Mouse (Mus musculus): ENCODE data around the gene Gm2035. TPM values are rescaled to one million over a fixed set of nuclear protein-coding genes. Genes with fewer than 3 reads are reported as not detected.
"Not testable (repeated sequence)": the region's sequence is repeated elsewhere in the genome, so short reads cannot be mapped to it uniquely, and the experiment has no call there.

Gene Gm2035
- polyA plus RNA-seq (2016; fragmentation: Nextera tagmentation; extraction: Ambion mirVana), result not detected in 2 replicates

DNA sequence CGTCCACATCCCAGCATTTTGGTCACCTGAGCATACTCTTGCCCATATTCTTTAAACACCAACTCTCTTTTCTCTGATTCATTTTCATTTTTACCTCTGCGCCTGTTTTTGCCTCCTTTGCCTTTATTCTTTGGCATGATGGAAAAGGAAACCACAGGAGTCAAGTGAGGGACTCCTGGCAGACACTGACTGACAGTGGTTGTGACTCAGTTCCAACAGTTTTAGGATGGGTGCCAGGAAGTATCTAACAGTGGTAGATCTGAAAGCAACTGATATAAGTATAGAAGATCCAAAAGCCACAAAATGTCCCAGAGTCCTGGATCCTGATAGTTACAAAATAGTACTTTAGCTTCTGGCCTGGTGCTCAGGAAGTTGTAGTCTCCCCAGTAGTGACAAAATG lies at the start of gene Gm2035:
Gm2035 (minus strand) TSS at position 137 of the 400 bp plus-strand sequence.
- not testable (repeated sequence) for ATAC-seq (ENCODE audit: insufficient number of reproducible peaks, insufficient read depth, low FRiP score, low TSS enrichment, low read depth); H3K36me3 ChIP-seq; H3K4me2 ChIP-seq; H3K4me1 ChIP-seq (replicated peaks); H3K27ac ChIP-seq; H3K9ac ChIP-seq (replicated peaks); H3K9me3 ChIP-seq; H3K27me3 ChIP-seq; H3K4me3 ChIP-seq (replicated peaks)
- 83% methylated on average over 2 of the region's 2 CpGs for WGBS

DNA sequence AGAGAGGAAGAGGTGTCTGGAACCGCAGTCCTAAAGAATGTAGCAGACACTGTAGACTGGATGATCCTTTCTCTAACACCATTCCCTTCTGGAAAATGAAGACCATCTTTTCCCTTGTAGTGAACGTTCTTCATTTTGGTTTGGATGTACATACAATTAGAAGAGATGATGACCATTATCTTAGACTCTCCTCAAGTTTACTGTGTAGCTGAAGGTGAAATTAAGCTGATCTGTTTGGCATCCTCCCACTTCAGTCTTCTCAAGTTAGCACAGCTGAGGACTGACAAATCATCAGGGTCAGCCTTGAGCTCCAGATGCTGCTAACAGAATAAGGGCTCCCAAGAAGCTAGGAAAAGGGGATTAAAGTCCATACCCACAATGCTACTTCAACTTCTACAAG lies 34.1 kb upstream of the Gm2035 start, which contains the start of gene Gm2042:
Gm2042 (plus strand) TSS at position 301 of the 400 bp plus-strand sequence.
- H3K9me3 ChIP-seq, H3K27me3 ChIP-seq: not testable (repeated sequence)
- 86% methylated on average over 2 of the region's 2 CpGs for WGBS

DNA sequence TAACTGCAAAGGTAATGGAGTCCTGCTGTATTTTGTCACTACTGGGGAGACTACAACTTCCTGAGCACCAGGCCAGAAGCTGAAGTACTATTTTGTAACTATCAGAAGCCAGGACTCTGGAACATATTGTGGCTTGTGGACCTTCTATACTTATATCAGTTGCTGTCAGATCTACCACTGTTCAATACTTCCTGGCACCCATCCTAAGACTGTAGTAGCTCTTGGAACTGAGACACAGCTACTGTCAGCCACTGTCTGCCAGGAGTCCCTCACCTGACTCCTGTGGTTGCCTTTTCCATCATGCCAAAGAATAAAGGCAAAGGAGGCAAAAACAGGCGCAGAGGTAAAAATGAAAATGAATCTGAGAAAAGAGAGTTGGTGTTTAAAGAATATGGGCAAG lies 24.6 kb downstream of the Gm2035 start, which contains the start of gene Gm2022:
Gm2022 (plus strand) TSS at position 301 of the 400 bp plus-strand sequence.
- H3K27ac ChIP-seq; H3K9ac ChIP-seq (replicated peaks); ATAC-seq (ENCODE audit: insufficient number of reproducible peaks, insufficient read depth, low FRiP score, low TSS enrichment, low read depth); H3K4me3 ChIP-seq (replicated peaks); H3K4me2 ChIP-seq; H3K27me3 ChIP-seq; H3K36me3 ChIP-seq; H3K4me1 ChIP-seq (replicated peaks); H3K9me3 ChIP-seq: not testable (repeated sequence)
- WGBS, result 79% methylated on average over 1 of the region's 1 CpGs

More for the DNA sequence above, 34.1 kb upstream of the Gm2035 start, which contains the start of gene Gm2042:
- H3K4me1 ChIP-seq (replicated peaks); H3K4me3 ChIP-seq (replicated peaks); H3K9ac ChIP-seq (replicated peaks); H3K36me3 ChIP-seq; H3K27ac ChIP-seq; H3K4me2 ChIP-seq; ATAC-seq (ENCODE audit: insufficient number of reproducible peaks, insufficient read depth, low FRiP score, low TSS enrichment, low read depth): not testable (repeated sequence)

DNA sequence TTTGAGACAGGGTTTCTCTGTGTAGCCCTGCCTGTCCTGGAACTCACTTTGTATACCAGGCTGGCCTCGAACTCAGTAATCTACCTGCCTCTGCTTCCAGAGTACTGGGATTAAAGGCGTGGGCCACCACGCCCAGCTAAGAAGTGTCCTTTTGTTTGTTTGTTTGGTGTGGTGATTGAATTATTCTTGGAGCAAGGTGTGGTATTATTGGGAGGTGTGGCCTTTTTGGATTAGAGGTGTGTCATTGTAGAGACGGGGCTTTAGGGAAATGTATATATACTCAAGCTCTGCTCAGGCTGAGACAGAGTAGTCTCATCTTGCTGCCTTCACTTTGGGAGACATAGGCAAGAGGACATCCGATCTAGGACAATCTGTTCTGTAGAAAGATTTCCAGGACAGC lies 45.9 kb downstream of the Gm2035 start, which contains the start of gene Gm2016:
Gm2016 (plus strand) TSS at position 301 of the 400 bp plus-strand sequence.
- WGBS, result 91% methylated on average over 5 of the region's 5 CpGs
- H3K9ac ChIP-seq (replicated peaks); ATAC-seq (ENCODE audit: insufficient number of reproducible peaks, insufficient read depth, low FRiP score, low TSS enrichment, low read depth); H3K4me1 ChIP-seq (replicated peaks); H3K9me3 ChIP-seq; H3K36me3 ChIP-seq; H3K4me2 ChIP-seq; H3K4me3 ChIP-seq (replicated peaks); H3K27me3 ChIP-seq; H3K27ac ChIP-seq: not testable (repeated sequence)

Other genes with a start within 250 kb of the Gm2035 start
- not detected in 2 replicates for gene Gm21319, start 144.1 kb downstream of the Gm2035 start, polyA plus RNA-seq (2016; fragmentation: Nextera tagmentation; extraction: Ambion mirVana)
- gene Gm21936, start 124.3 kb downstream of the Gm2035 start, polyA plus RNA-seq (2016; fragmentation: Nextera tagmentation; extraction: Ambion mirVana), result not detected in 2 replicates
- gene BB287469, start 103.3 kb downstream of the Gm2035 start, polyA plus RNA-seq (2016; fragmentation: Nextera tagmentation; extraction: Ambion mirVana), result not detected in 2 replicates
- not detected in 2 replicates for gene Gm2001, start 77.5 kb downstream of the Gm2035 start, polyA plus RNA-seq (2016; fragmentation: Nextera tagmentation; extraction: Ambion mirVana)
- gene Gm2016, start 45.8 kb downstream of the Gm2035 start, polyA plus RNA-seq (2016; fragmentation: Nextera tagmentation; extraction: Ambion mirVana), result not detected in 2 replicates
- gene Gm2022, start 24.5 kb downstream of the Gm2035 start, polyA plus RNA-seq (2016; fragmentation: Nextera tagmentation; extraction: Ambion mirVana), result not detected in 2 replicates
- not detected in 2 replicates for gene Gm2042, start 34.2 kb upstream of the Gm2035 start, polyA plus RNA-seq (2016; fragmentation: Nextera tagmentation; extraction: Ambion mirVana)
- gene Gm2075, start 92.0 kb upstream of the Gm2035 start, polyA plus RNA-seq (2016; fragmentation: Nextera tagmentation; extraction: Ambion mirVana), result not detected in 2 replicates
- not detected in 2 replicates for gene Gm6803, start 98.9 kb upstream of the Gm2035 start, polyA plus RNA-seq (2016; fragmentation: Nextera tagmentation; extraction: Ambion mirVana)
- not detected in 2 replicates for gene Gm2056, start 107.1 kb upstream of the Gm2035 start, polyA plus RNA-seq (2016; fragmentation: Nextera tagmentation; extraction: Ambion mirVana)
- not detected in 2 replicates for gene Gm16368, start 163.8 kb upstream of the Gm2035 start, polyA plus RNA-seq (2016; fragmentation: Nextera tagmentation; extraction: Ambion mirVana)